Mouse (Mus musculus) limb, embryonic 10.5 days (tissue): Measurements from ENCODE around the gene 1700016D06Rik. TPM values are rescaled to one million over a fixed set of nuclear protein-coding genes. Genes with fewer than 3 reads are reported as not detected.

ENCODE experiments used
- DNase-seq: peaks from one replicate; pipeline ENCODE4 v3.0.0-alpha.2; 2017; ENCODE audit warnings: low spot score
- H3K27ac ChIP-seq: fragments of 300-500 bp; sonication (generic); 2 replicates; pipeline ENCODE4 v1.5.1; 2016; ENCODE audit warnings: mild to moderate bottlenecking
- H3K27me3 ChIP-seq: fragments of 300-500 bp; sonication (generic); 2 replicates; pipeline ENCODE4 v1.6.1; 2016; ENCODE audit warnings: low read depth, mild to moderate bottlenecking; ENCODE audit not compliant: poor library complexity, severe bottlenecking
- H3K36me3 ChIP-seq: fragments of 300-500 bp; sonication (generic); 2 replicates; pipeline ENCODE4 v1.6.1; 2016; ENCODE audit warnings: mild to moderate bottlenecking, moderate library complexity
- H3K4me1 ChIP-seq: fragments of 300-500 bp; sonication (generic); 2 replicates; pipeline ENCODE4 v1.6.1; 2016
- H3K4me3 ChIP-seq: fragments of 300-500 bp; sonication (generic); 2 replicates; pipeline ENCODE4 v1.5.1; 2016; ENCODE audit warnings: mild to moderate bottlenecking, moderate library complexity
- H3K9me3 ChIP-seq: fragments of 300-500 bp; sonication (generic); replicated peaks from 2 replicates; pipeline ENCODE4 v1.6.1; 2016; ENCODE audit warnings: mild to moderate bottlenecking
- WGBS: fragments of 180-500 bp; shearing (Covaris S2); methylation state at CpG from one replicate; pipeline ENCODE4 v1.1.7; 2016; 5-methylcytosine and 5-hydroxymethylcytosine counted together
- microRNA-seq: library from miRNA; unstranded; fragments of <30 nt; microRNA quantifications from one replicate; pipeline ENCODE4, GENCODE M21; 2017
- polyA plus RNA-seq: library from polyadenylated mRNA; unstranded; fragments of >200 nt; fragmentation: Nextera tagmentation; extraction: Ambion mirVana; gene quantifications from 2 replicates; pipeline ENCODE4 v1.2.1, GENCODE M21; 2016

The 1700016D06Rik gene
- polyA plus RNA-seq, 1 experiment from 2014 or later: not detected

DNA sequence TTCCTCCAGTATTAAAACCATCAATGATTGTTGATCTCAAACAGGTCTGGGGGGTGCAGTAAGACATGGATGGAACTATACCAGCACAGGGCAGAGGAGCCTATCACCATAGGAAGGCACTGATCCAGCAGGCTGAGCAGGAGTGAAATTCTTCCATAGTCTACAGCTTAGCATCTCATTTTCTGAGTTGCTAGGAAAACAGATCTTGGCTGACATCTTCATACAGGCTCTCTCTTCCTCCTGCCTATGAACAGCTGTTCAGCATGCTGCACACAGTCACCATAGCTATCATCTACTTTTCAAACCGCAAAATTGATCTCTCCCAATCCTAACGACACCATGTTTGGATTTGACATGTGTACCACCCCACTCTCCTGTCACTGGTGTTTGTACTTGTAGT lies 82.8 kb downstream of the 1700016D06Rik start:
- H3K9me3 ChIP-seq: no peaks in the 10 kb centered on the region
- no peak for DNase-seq
- H3K27me3 ChIP-seq: no peaks in the 10 kb centered on the region
- 88% methylated on average over 2 of the region's 2 CpGs for WGBS
- H3K27ac ChIP-seq: no peak overlapping the region
- no peak overlapping the region for H3K4me3 ChIP-seq
- peaks cover 100% of the 10 kb centered on the region for H3K36me3 ChIP-seq
- H3K4me1 ChIP-seq: no peaks in the 10 kb centered on the region

DNA sequence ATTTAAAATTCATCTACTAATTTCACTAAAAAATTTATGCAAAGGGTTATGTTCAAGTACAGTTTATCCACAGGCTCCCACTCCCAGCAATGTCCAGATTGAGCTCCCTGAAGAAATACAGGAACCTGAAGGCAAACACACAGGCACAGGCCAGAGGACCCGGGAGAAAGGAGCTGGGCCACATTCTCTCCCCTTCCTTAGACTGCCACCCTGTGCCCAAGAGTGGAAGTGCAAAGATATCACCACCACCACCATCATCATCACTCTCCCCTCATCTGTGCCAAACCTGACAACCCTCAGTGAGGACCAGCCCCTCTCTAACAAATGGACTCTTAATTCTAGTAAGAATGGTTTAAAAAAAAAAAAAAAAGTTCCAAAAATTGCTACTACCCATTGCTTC lies 84.6 kb downstream of the 1700016D06Rik start:
- no peaks in the 10 kb centered on the region for H3K4me1 ChIP-seq
- no peak overlapping the region for H3K4me3 ChIP-seq
- no peak overlapping the region for H3K27ac ChIP-seq
- no peaks in the 10 kb centered on the region for H3K9me3 ChIP-seq
- DNase-seq: peak; percentile 64
- peaks cover 100% of the 10 kb centered on the region for H3K36me3 ChIP-seq
- no peaks in the 10 kb centered on the region for H3K27me3 ChIP-seq
- WGBS: 35% methylated on average over 1 of the region's 1 CpGs

DNA sequence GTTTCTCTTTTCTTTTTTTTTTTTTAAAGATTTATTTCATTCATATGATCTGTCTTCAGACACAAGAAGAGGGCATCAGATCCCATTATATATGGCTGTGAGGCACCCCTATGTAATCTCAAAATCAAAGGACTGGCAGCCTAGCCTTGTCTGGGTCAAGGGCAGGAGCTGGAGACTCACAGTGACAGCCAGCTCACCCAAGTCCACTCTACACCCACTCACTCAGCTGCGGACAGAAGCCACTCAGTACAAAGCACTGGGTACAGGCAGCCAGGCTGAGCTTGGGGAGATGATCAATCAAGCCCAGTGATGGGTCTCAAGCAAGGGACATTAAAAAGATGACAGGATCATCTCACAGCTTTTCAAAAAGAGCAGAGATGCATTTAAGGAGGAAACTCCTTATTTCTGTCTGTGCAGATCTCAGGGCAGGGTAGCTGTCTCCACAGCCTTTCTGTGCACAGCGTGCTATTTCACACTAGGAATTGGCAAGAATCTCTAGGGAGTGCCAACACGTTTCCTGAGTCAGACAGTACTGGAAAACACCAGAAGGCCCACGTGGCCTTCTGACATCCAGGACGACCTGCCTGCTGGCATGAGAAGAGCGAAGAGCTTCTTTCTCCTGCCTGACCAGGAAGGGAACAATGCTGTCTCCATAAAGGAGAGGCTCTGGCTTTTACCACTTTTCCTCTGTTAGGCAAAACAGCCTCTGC lies 86.6 kb downstream of the 1700016D06Rik start:
- Histone ChIP-seq H3K4me3 (no peak overlapping the region), H3K4me1 (no peaks in the 10 kb centered on the region), H3K36me3 (peaks cover 100% of the 10 kb centered on the region), H3K27me3 (no peaks in the 10 kb centered on the region), H3K9me3 (no peaks in the 10 kb centered on the region), H3K27ac (no peak overlapping the region)
- 93% methylated on average over 6 of the region's 6 CpGs for WGBS
- DNase-seq: no peak

DNA sequence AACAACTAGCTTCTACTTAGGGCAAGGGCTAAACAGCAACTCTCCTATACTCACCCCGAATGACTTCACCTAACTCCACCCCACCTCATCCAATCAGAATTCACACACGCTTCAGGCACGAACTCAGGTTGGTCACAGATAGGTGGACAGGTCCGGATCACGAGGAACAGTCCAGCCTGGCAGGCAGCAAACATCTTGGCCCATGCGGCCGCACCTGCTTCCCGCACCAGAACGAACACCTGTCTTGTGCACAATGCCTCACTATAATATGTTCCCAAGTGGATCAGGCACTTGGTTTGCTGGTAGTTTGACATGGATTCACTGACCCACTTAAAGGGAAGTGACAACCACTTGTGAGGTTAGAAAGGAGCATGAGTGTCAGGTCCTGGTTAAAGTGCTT lies 92.0 kb downstream of the 1700016D06Rik start:
- Histone ChIP-seq H3K4me3 (no peak overlapping the region), H3K4me1 (no peaks in the 10 kb centered on the region), H3K27ac (no peak overlapping the region), H3K9me3 (no peaks in the 10 kb centered on the region; the same call in 1 of the 2 replicates), H3K27me3 (no peaks in the 10 kb centered on the region), H3K36me3 (peaks cover 92% of the 10 kb centered on the region)
- 98% methylated on average over 9 of the region's 9 CpGs for WGBS
- no peak for DNase-seq

Small RNAs within 50 kb of the gene (microRNA-seq; reads per million reads assigned to microRNA genes)
- gene Mir7238: 1.8 reads per million

Other genes with a start within 250 kb of the 1700016D06Rik start
- 0.99 and 1.9 TPM in 2 replicates for gene Rab20, start 222.4 kb downstream of the 1700016D06Rik start, polyA plus RNA-seq
- gene Naxd, start 203.6 kb downstream of the 1700016D06Rik start, polyA plus RNA-seq: 105 and 116 TPM in 2 replicates
- 18.4 and 20.1 TPM in 2 replicates for gene Cars2, start 150.3 kb downstream of the 1700016D06Rik start, polyA plus RNA-seq
- 39.7 and 40.8 TPM in 2 replicates for gene Ing1, start 145.5 kb downstream of the 1700016D06Rik start, polyA plus RNA-seq
- gene Ankrd10, start 65.3 kb downstream of the 1700016D06Rik start, polyA plus RNA-seq: 146 and 157 TPM in 2 replicates
- 52.4 and 59.1 TPM in 2 replicates for gene Arhgef7, start 26.7 kb upstream of the 1700016D06Rik start, polyA plus RNA-seq
- not detected in 2 replicates for gene Tex29, start 139.4 kb upstream of the 1700016D06Rik start, polyA plus RNA-seq